Mouse (Mus musculus) liver, embryonic 11.5 days (tissue): ENCODE results near the gene Adssl1. TPM values are rescaled to one million over a fixed set of nuclear protein-coding genes. Genes with fewer than 3 reads are reported as not detected.

ENCODE experiments used
- ATAC-seq: fragments of 200-750 bp; cut with Nextera tagmentation; replicated peaks from 2 replicates; pipeline ENCODE4 v1.8.0; 2017; ENCODE audit warnings: moderate number of reproducible peaks, mild to moderate bottlenecking, moderate TSS enrichment, moderate library complexity; ENCODE audit not compliant: low FRiP score
- DNase-seq: peaks from one replicate; pipeline ENCODE4 v3.0.0-alpha.2; 2017; ENCODE audit warnings: low spot score
- H3K27ac ChIP-seq: fragments of 300-500 bp; sonication (generic); 2 replicates; pipeline ENCODE4 v1.5.1; 2014; ENCODE audit warnings: mild to moderate bottlenecking, low read depth, low read length, control low read depth
- H3K27me3 ChIP-seq: fragments of 300-500 bp; sonication (generic); replicated peaks from 2 replicates; pipeline ENCODE4 v1.6.1; 2014; ENCODE audit warnings: low read length, mixed read lengths; ENCODE audit not compliant: control insufficient read depth, insufficient read depth
- H3K36me3 ChIP-seq: fragments of 300-500 bp; sonication (generic); 2 replicates; pipeline ENCODE4 v1.6.1; 2014; ENCODE audit warnings: mild to moderate bottlenecking, low read length, moderate library complexity, mixed read lengths; ENCODE audit not compliant: control insufficient read depth, insufficient read depth
- H3K4me1 ChIP-seq: fragments of 300-500 bp; sonication (generic); replicated peaks from 2 replicates; pipeline ENCODE4 v1.6.1; 2014; ENCODE audit warnings: low read length, mixed read lengths; ENCODE audit not compliant: control insufficient read depth, insufficient read depth
- H3K4me2 ChIP-seq: fragments of 300-500 bp; sonication (generic); 2 replicates; pipeline ENCODE4 v1.6.1; 2014; ENCODE audit warnings: mild to moderate bottlenecking, control low read depth, moderate library complexity
- H3K4me3 ChIP-seq: fragments of 300-500 bp; sonication (generic); 2 replicates; pipeline ENCODE4 v1.5.1; 2014; ENCODE audit warnings: low read depth, low read length, control low read depth
- H3K9ac ChIP-seq: fragments of 300-500 bp; sonication (generic); 2 replicates; pipeline ENCODE4 v1.6.1; 2014; ENCODE audit warnings: low read depth, low read length, control low read depth
- H3K9me3 ChIP-seq: fragments of 300-500 bp; sonication (generic); 2 replicates; pipeline ENCODE4 v1.6.1; 2016; ENCODE audit warnings: low read length, inconsistent platforms, mixed read lengths; ENCODE audit not compliant: control insufficient read depth
- WGBS: fragments of 180-500 bp; shearing (Covaris S2); extraction: QIAGEN DNeasy Blood & Tissue Kit; methylation state at CpG from one replicate; pipeline ENCODE4 v1.1.7; 2014; 5-methylcytosine and 5-hydroxymethylcytosine counted together
- microRNA-seq: library from miRNA; unstranded; fragments of <30 nt; microRNA quantifications from one replicate; pipeline ENCODE4, GENCODE M21; 2017; ENCODE audit warnings: borderline number of aligned reads
- polyA plus RNA-seq: library from polyadenylated mRNA; unstranded; fragments of >200 nt; fragmentation: Nextera tagmentation; extraction: Ambion mirVana; gene quantifications from 2 replicates; pipeline ENCODE4 v1.2.1, GENCODE M21; 2014

The Adssl1 gene
- polyA plus RNA-seq, 1 experiment from 2014 or later, result 7.4 TPM

GRCm38 (mm10) chr12:112677943-112678554 lies 58.2 kb downstream of the Adssl1 start:
- ATAC-seq, result no peak
- WGBS, result 24% methylated on average over 19 of the region's 19 CpGs
- peaks cover 18% of the 10 kb centered on the region for H3K4me1 ChIP-seq
- H3K9me3 ChIP-seq, result no peaks in the 10 kb centered on the region
- 0 out of 2 replicates have a peak overlapping the region, but pooled peaks have one; percentile 67 for H3K9ac ChIP-seq
- peaks cover 57% of the 10 kb centered on the region for H3K27me3 ChIP-seq
- no peaks in the 10 kb centered on the region for H3K36me3 ChIP-seq
- DNase-seq, result no peak
- peak overlapping the region; percentile 77 for H3K4me3 ChIP-seq
- no peak overlapping the region for H3K27ac ChIP-seq
- peak overlapping the region; percentile 98 for H3K4me2 ChIP-seq

- WGBS, result 1% methylated on average over 48 of the region's 60 CpGs
- H3K27me3 ChIP-seq, result peaks cover 58% of the 10 kb centered on the region
These were observed 58.7 kb downstream of the Adssl1 start, which contains the start of gene Zbtb42 for GRCm38 (mm10) chr12:112678555-112679026. Gene Zbtb42, plus strand, starts transcription at chr12:112678828.

GRCm38 (mm10) chr12:112679027-112679996 lies 59.5 kb downstream of the Adssl1 start:
- DNase-seq, result peak; percentile 73
- no peak for ATAC-seq
- no peaks in the 10 kb centered on the region for H3K36me3 ChIP-seq
- H3K4me1 ChIP-seq, result peaks cover 18% of the 10 kb centered on the region
- peak overlapping the region; percentile 77 for H3K4me3 ChIP-seq
- H3K4me2 ChIP-seq, result peak overlapping the region; percentile 98
- WGBS, result 4% methylated on average over 76 of the region's 87 CpGs
- peak overlapping the region; percentile 67 for H3K9ac ChIP-seq
- H3K9me3 ChIP-seq, result no peaks in the 10 kb centered on the region
- no peak overlapping the region for H3K27ac ChIP-seq
- peaks cover 58% of the 10 kb centered on the region for H3K27me3 ChIP-seq

More at GRCm38 (mm10) chr12:112678555-112679026, 58.7 kb downstream of the Adssl1 start, which contains the start of gene Zbtb42:
- Histone ChIP-seq H3K4me3 (peak within 1 kb of the TSS; percentile 77), H3K9me3 (no peaks in the 10 kb centered on the region), H3K4me1 (peaks cover 18% of the 10 kb centered on the region), H3K9ac (peak within 1 kb of the TSS; percentile 67), H3K36me3 (no peaks in the 10 kb centered on the region), H3K27ac (no peak within 1 kb of the TSS), H3K4me2 (peak within 1 kb of the TSS; percentile 98)
- peak; percentile 13; the same call in 1 of the 2 replicates for ATAC-seq
- DNase-seq, result peak; percentile 75

GRCm38 (mm10) chr12:112683351-112683750 lies 63.5 kb downstream of the Adssl1 start:
- H3K4me2 ChIP-seq, result no peak overlapping the region
- H3K27ac ChIP-seq, result no peak overlapping the region
- DNase-seq (no peak), ATAC-seq (no peak)
- peaks cover 8% of the 10 kb centered on the region for H3K4me1 ChIP-seq
- WGBS, result 63% methylated on average over 7 of the region's 7 CpGs
- peaks cover 48% of the 10 kb centered on the region for H3K27me3 ChIP-seq
- H3K4me3 ChIP-seq, result no peak overlapping the region
- H3K36me3 ChIP-seq, result no peaks in the 10 kb centered on the region
- no peaks in the 10 kb centered on the region for H3K9me3 ChIP-seq
- no peak overlapping the region for H3K9ac ChIP-seq

GRCm38 (mm10) chr12:112688458-112688857 lies 68.6 kb downstream of the Adssl1 start:
- Histone ChIP-seq H3K27me3 (0 out of 2 replicates have a peak, but pooled peaks cover 3% of the 10 kb centered on the region), H3K27ac (no peak overlapping the region), H3K36me3 (no peaks in the 10 kb centered on the region), H3K9me3 (no peaks in the 10 kb centered on the region), H3K9ac (no peak overlapping the region), H3K4me2 (no peak overlapping the region), H3K4me3 (no peak overlapping the region), H3K4me1 (peaks cover 7% of the 10 kb centered on the region; the same call in 1 of the 2 replicates)
- no peak for DNase-seq
- 33% methylated on average over 15 of the region's 15 CpGs for WGBS
- ATAC-seq, result no peak

Small RNAs within 50 kb of the gene (microRNA-seq; reads per million reads assigned to microRNA genes)
- 1.1 reads per million for gene Mir6939

Other genes starting within 250 kb of the Adssl1 start
- 0.11 and 0.12 TPM in 2 replicates for gene A530016L24Rik, start 130.6 kb upstream of the Adssl1 start, polyA plus RNA-seq
- 0.70 and 0.71 TPM in 2 replicates for gene Tmem179, start 103.3 kb upstream of the Adssl1 start, polyA plus RNA-seq
- gene Inf2, start 31.3 kb upstream of the Adssl1 start, polyA plus RNA-seq, result 4.6 and 6.5 TPM in 2 replicates
- 216 and 222 TPM in 2 replicates for gene Siva1, start 24.6 kb downstream of the Adssl1 start, polyA plus RNA-seq
- 54.9 and 62.9 TPM in 2 replicates for gene Akt1, start 54.8 kb downstream of the Adssl1 start, polyA plus RNA-seq
- 0.96 and 1.7 TPM in 2 replicates for gene Zbtb42, start 58.8 kb downstream of the Adssl1 start, polyA plus RNA-seq
- gene Cep170b, start 100.4 kb downstream of the Adssl1 start, polyA plus RNA-seq, result 7.9 and 8.0 TPM in 2 replicates
- gene Pld4, start 140.6 kb downstream of the Adssl1 start, polyA plus RNA-seq, result 6.3 and 7.4 TPM in 2 replicates
- gene Ahnak2, start 182.6 kb downstream of the Adssl1 start, polyA plus RNA-seq, result 0.23 and 0.34 TPM in 2 replicates
- 2.2 and 2.5 TPM in 2 replicates for gene Clba1, start 188.9 kb downstream of the Adssl1 start, polyA plus RNA-seq
- gene Cdca4, start 209.4 kb downstream of the Adssl1 start, polyA plus RNA-seq, result 111 and 125 TPM in 2 replicates
- 0.53 and 0.62 TPM in 2 replicates for gene Gpr132, start 248.2 kb downstream of the Adssl1 start, polyA plus RNA-seq